Comparison of ENCODE assay signal across 10 mouse cellular contexts in genomic region chr5:147401024-147401423, GRCm38 (mm10). TPM values are rescaled to one million over a fixed set of nuclear protein-coding genes. Genes with fewer than 3 reads are reported as not detected.
DNase-seq lines count a peak whose midpoint lies in the region; ATAC-seq and TF ChIP-seq lines count a peak whose summit lies in the region.
"Had no signal": no experiment of that assay in that cellular context is flagged by ENCODE, and none has a peak within 500 bp of the region (broad histone marks: within the 10 kb centered on the region; RNA-seq: fewer than 3 reads in every experiment).

No protein-coding gene starts in this region.

- WGBS in heart, embryonic 11.5 days (ENCODE audit: insufficient replicate concordance), result 25% methylated on average over 11 of the region's 11 CpGs
- WGBS in embryonic facial prominence, embryonic 14.5 days, result 17% methylated on average over 11 of the region's 11 CpGs
- 33% methylated on average over 11 of the region's 11 CpGs for WGBS in midbrain, embryonic 11.5 days

- no peaks in the 10 kb centered on the region for H3K9me3 ChIP-seq in heart, embryonic 11.5 days (replicated peaks; ENCODE audit: control insufficient read depth, low read length)
- H3K9me3 ChIP-seq in CH12.LX (replicated peaks; ENCODE audit: low read length), result peaks cover 7% of the 10 kb centered on the region
- H3K9me3 ChIP-seq in embryonic facial prominence, embryonic 14.5 days (ENCODE audit: control insufficient read depth, low read length), result no peaks in the 10 kb centered on the region
- H3K9me3 ChIP-seq in midbrain, embryonic 11.5 days (ENCODE audit: control insufficient read depth, low read length), result no peaks in the 10 kb centered on the region

- no peaks in the 10 kb centered on the region for H3K36me3 ChIP-seq in heart, embryonic 11.5 days (ENCODE audit: control insufficient read depth, insufficient read depth, low read length)
- H3K36me3 ChIP-seq in CH12.LX (replicated peaks in 1 of 2; ENCODE audit: control insufficient read depth in 1 of 2, insufficient read depth in 1 of 2, low read length in 1 of 2), result no peaks in the 10 kb centered on the region
- no peaks in the 10 kb centered on the region for H3K36me3 ChIP-seq in embryonic facial prominence, embryonic 14.5 days (ENCODE audit: control insufficient read depth, insufficient read depth, low read length)
- no peaks in the 10 kb centered on the region for H3K36me3 ChIP-seq in midbrain, embryonic 11.5 days (ENCODE audit: control insufficient read depth, insufficient read depth, low read length)

- peaks cover 49% of the 10 kb centered on the region for H3K27me3 ChIP-seq in heart, embryonic 11.5 days (ENCODE audit: control insufficient read depth, insufficient read depth, low read length)
- peaks cover 31% of the 10 kb centered on the region for H3K27me3 ChIP-seq in CH12.LX (replicated peaks)
- H3K27me3 ChIP-seq in embryonic facial prominence, embryonic 14.5 days (replicated peaks; ENCODE audit: control insufficient read depth, insufficient read depth, low read length), result peaks cover 51% of the 10 kb centered on the region
- H3K27me3 ChIP-seq in midbrain, embryonic 11.5 days (ENCODE audit: control insufficient read depth, insufficient read depth, low read length), result peaks cover 40% of the 10 kb centered on the region

- peaks cover 6% of the 10 kb centered on the region for H3K4me1 ChIP-seq in heart, embryonic 11.5 days (ENCODE audit: control insufficient read depth, insufficient read depth, low read length)
- H3K4me1 ChIP-seq in CH12.LX (ENCODE audit: control insufficient read depth in 1 of 2, insufficient read depth in 2 of 2), result peaks cover 5 to 35% of the 10 kb centered on the region in 2 experiments; a peak in 3 of 4 replicates
- H3K4me1 ChIP-seq in embryonic facial prominence, embryonic 14.5 days (ENCODE audit: control insufficient read depth, insufficient read depth, low read length), result peaks cover 4% of the 10 kb centered on the region; the same call in 1 of the 2 replicates
- no peaks in the 10 kb centered on the region; the same call in 1 of the 2 replicates for H3K4me1 ChIP-seq in midbrain, embryonic 11.5 days (ENCODE audit: control insufficient read depth, insufficient read depth, low read length)

- TF ChIP-seq CTCF in CH12.LX (conservative IDR thresholded peaks at IDR 0.05 in 1 of 2, IDR thresholded peaks at IDR 0.05 in 1 of 2; ENCODE audit: low read depth in 2 of 2, low read length in 2 of 2), result no peak

- in situ Hi-C loops in CH12.LX (cut with MboI; ENCODE audit: low pct_ligation_motif_present, low pct_unique_long_range_greater_than_20kb, low sequenced_read_pairs), result loop anchor here (5.0 kb wide), 1 partner anchor 69 kb away; no protein-coding TSS in a partner anchor

- H3K4me3 ChIP-seq in heart, embryonic 11.5 days (ENCODE audit: low read depth, low read length), result peak overlapping the region; percentile 48; the same call in 1 of the 2 replicates
- no peak overlapping the region for H3K4me3 ChIP-seq in CH12.LX (replicated peaks in 1 of 3; ENCODE audit: low read depth in 2 of 3, low read length in 2 of 3, poor library complexity in 1 of 3)
- peak overlapping the region; percentile 43; the same call in 1 of the 2 replicates for H3K4me3 ChIP-seq in embryonic facial prominence, embryonic 14.5 days (ENCODE audit: low read depth, low read length)
- H3K4me3 ChIP-seq in midbrain, embryonic 11.5 days (ENCODE audit: low read depth, low read length), result no peak overlapping the region
- H3K4me3 ChIP-seq: erythroblast, embryonic 14.5 days had no signal

- TF ChIP-seq EP300 in CH12.LX (IDR thresholded peaks at IDR 0.05; ENCODE audit: low read length), result no peak

- H3K9ac ChIP-seq in heart, embryonic 11.5 days (ENCODE audit: low read depth, low read length), result no peak overlapping the region
- no peak overlapping the region for H3K9ac ChIP-seq in CH12.LX (ENCODE audit: insufficient read depth, low read depth)
- H3K9ac ChIP-seq in embryonic facial prominence, embryonic 14.5 days (ENCODE audit: low read depth, low read length), result no peak overlapping the region
- no peak overlapping the region for H3K9ac ChIP-seq in midbrain, embryonic 11.5 days (ENCODE audit: low read length)

- no peaks in the 10 kb centered on the region for H3K79me2 ChIP-seq in CH12.LX (replicated peaks; ENCODE audit: control insufficient read depth, extremely low read depth, insufficient read depth, poor library complexity, severe bottlenecking)

- DNase-seq in heart, adult 9 months (ENCODE audit: low spot score in 2 of 2), result no peak
- no peak for DNase-seq in CH12.LX (ENCODE audit: extremely low read depth)
- no peak for DNase-seq in embryonic facial prominence, embryonic 14.5 days (ENCODE audit: low spot score)
- DNase-seq in midbrain, embryonic 11.5 days (ENCODE audit: low spot score, missing footprints), result peak; percentile 84
- no peak for DNase-seq in urinary bladder, postnatal 14 days (ENCODE audit: low spot score)
- no peak for DNase-seq in right cerebral cortex, postnatal 25 days
- no peak for DNase-seq in spleen, adult 12 weeks (ENCODE audit: low spot score)
- DNase-seq: kidney, postnatal 10 days had no signal

- dilution Hi-C loops in CH12.LX (cut with MboI; ENCODE audit: extremely low pct_ligation_motif_present, extremely low pct_unique_long_range_greater_than_20kb, low sequenced_read_pairs), result no loop called here

- H3K4me2 ChIP-seq in heart, embryonic 11.5 days, result peak overlapping the region; percentile 84
- peak overlapping the region; percentile 83 for H3K4me2 ChIP-seq in CH12.LX (ENCODE audit: insufficient read depth, low read depth, poor library complexity, severe bottlenecking)
- no peak overlapping the region for H3K4me2 ChIP-seq in embryonic facial prominence, embryonic 14.5 days (ENCODE audit: low read depth, low read length)
- H3K4me2 ChIP-seq in midbrain, embryonic 11.5 days, result no peak overlapping the region; the same call in 1 of the 2 replicates

- no peak for TF ChIP-seq POLR2A in CH12.LX (IDR thresholded peaks at IDR 0.05; ENCODE audit: low read depth, low read length)

- no peak overlapping the region for H3K27ac ChIP-seq in heart, embryonic 11.5 days (ENCODE audit: low read depth, low read length)
- no peak overlapping the region for H3K27ac ChIP-seq in CH12.LX (ENCODE audit: insufficient read depth, low read depth)
- no peak overlapping the region for H3K27ac ChIP-seq in embryonic facial prominence, embryonic 14.5 days (replicated peaks; ENCODE audit: low read depth, low read length)
- no peak overlapping the region for H3K27ac ChIP-seq in midbrain, embryonic 11.5 days (ENCODE audit: low read depth, low read length)

- no peak for TF ChIP-seq RAD21 in CH12.LX (IDR thresholded peaks at IDR 0.05; ENCODE audit: low read depth, low read length)

- ATAC-seq in heart, embryonic 11.5 days (replicated peaks; ENCODE audit: insufficient number of reproducible peaks, low FRiP score, low TSS enrichment), result no peak
- ATAC-seq in embryonic facial prominence, embryonic 14.5 days (ENCODE audit: low read depth), result no peak
- ATAC-seq in midbrain, embryonic 11.5 days (ENCODE audit: low FRiP score), result no peak

TF ChIP-seq in CH12.LX, 34 proteins besides CTCF, POLR2A, EP300 and RAD21:
- no peak for TF ChIP-seq MYC (IDR thresholded peaks at IDR 0.05; ENCODE audit: low read depth, low read length)
- no peak for TF ChIP-seq TCF12 (IDR thresholded peaks at IDR 0.05; ENCODE audit: low read depth, low read length)
- 0 out of 2 replicates have a peak, but pooled peaks have one; percentile 6 for TF ChIP-seq MAZ (IDR thresholded peaks at IDR 0.05; ENCODE audit: low read depth, low read length)

RNA-seq across cellular contexts. Expression of gene Flt3, which starts 0.7 kb away (rescaled TPM):
- 0.10 TPM in 2 replicates for polyA plus RNA-seq in heart, embryonic 11.5 days (2014; fragmentation: Nextera tagmentation; extraction: Ambion mirVana)
- total RNA-seq in CH12.LX (2012; rRNA removed) (0.76 TPM in 2 replicates), CH12.LX (2014; rRNA removed) (3.2 and 3.3 TPM in 2 replicates)
- 2.0 and 2.3 TPM in 2 replicates for polyA plus RNA-seq in CH12.LX (2012; ENCODE audit: insufficient read length, low read depth)
- 0.35 and 0.45 TPM in 2 replicates for polyA plus RNA-seq in embryonic facial prominence, embryonic 14.5 days (2014; fragmentation: Nextera tagmentation; extraction: Ambion mirVana)
- 0.05 and 0.26 TPM in 2 replicates for polyA plus RNA-seq in midbrain, embryonic 11.5 days (2014; fragmentation: Nextera tagmentation; extraction: Ambion mirVana)

RNA-seq across cellular contexts. Expression of gene Pan3, which starts 28.9 kb away (rescaled TPM):
- polyA plus RNA-seq in heart, embryonic 11.5 days (2014; fragmentation: Nextera tagmentation; extraction: Ambion mirVana), result 43.7 and 54.9 TPM in 2 replicates
- total RNA-seq in CH12.LX (2012; rRNA removed) (40.2 and 42.9 TPM in 2 replicates), CH12.LX (2014; rRNA removed) (43.5 and 47.2 TPM in 2 replicates)
- 24.4 and 37.6 TPM in 2 replicates for polyA plus RNA-seq in CH12.LX (2012; ENCODE audit: insufficient read length, low read depth)
- 57.5 and 60.1 TPM in 2 replicates for polyA plus RNA-seq in embryonic facial prominence, embryonic 14.5 days (2014; fragmentation: Nextera tagmentation; extraction: Ambion mirVana)
- 47.8 and 49.4 TPM in 2 replicates for polyA plus RNA-seq in midbrain, embryonic 11.5 days (2014; fragmentation: Nextera tagmentation; extraction: Ambion mirVana)

Comparison
In these comparisons a context has a peak if more than half of its experiments do, and no peak if none do; other contexts are left out.
1. H3K4me2 ChIP-seq: peak in heart, embryonic 11.5 days (single experiment) and CH12.LX (single experiment); none in embryonic facial prominence, embryonic 14.5 days (single experiment) and midbrain, embryonic 11.5 days (single experiment).
2. H3K4me3 ChIP-seq: peak in heart, embryonic 11.5 days (single experiment) and embryonic facial prominence, embryonic 14.5 days (single experiment); none in CH12.LX (0 of 3) and midbrain, embryonic 11.5 days (single experiment).